Mouse (Mus musculus): ENCODE measurements around the gene Itgb5. TPM values are rescaled to one million over a fixed set of nuclear protein-coding genes. Genes with fewer than 3 reads are reported as not detected.

Itgb5 gene
- total and polyA plus RNA-seq, 3 experiments, result 0.27 to 0.58 TPM; not detected in 1

DNA sequence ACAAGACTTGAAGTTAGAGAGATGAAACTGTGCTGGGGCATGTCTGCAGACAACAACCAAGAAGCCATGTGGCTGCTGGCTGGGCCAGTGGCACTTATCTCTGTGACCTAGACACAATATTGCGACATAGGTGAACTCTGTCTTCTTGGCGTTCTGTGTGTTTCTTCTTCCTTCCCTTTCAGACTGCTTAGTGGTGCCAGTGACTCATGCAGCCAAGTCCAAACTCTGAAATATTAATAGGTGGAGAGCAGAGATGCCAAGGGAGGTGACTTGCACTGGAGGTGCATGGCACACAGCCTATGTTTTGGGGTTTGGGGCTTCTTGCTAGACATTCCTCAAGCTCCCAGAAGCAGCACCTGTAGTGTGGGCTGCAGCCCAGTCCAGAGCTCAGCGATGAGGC lies 7.2 kb downstream of the Itgb5 start:
- TF ChIP-seq CHD2 (IDR thresholded peaks at IDR 0.05; ENCODE audit: low read length), result no peak
- no peak for TF ChIP-seq POLR2AphosphoS2 (IDR thresholded peaks at IDR 0.05; ENCODE audit: low read length)
- no peak for TF ChIP-seq UBTF (IDR thresholded peaks at IDR 0.05; ENCODE audit: borderline replicate concordance, insufficient read depth, low read depth, low read length)
- TF ChIP-seq USF1 (IDR thresholded peaks at IDR 0.05; ENCODE audit: low read depth, low read length), result no peak
- TF ChIP-seq MAX (IDR thresholded peaks at IDR 0.05; ENCODE audit: low read length), result no peak
- TF ChIP-seq JUND (IDR thresholded peaks at IDR 0.05; ENCODE audit: low read depth, low read length), result no peak
- TF ChIP-seq EP300 (IDR thresholded peaks at IDR 0.05; ENCODE audit: low read depth in 1 of 2, low read length in 2 of 2), result no peak
- TF ChIP-seq USF2 (IDR thresholded peaks at IDR 0.05; ENCODE audit: borderline replicate concordance in 1 of 2, insufficient read depth in 1 of 2, low read depth in 1 of 2, low read length in 2 of 2), result no peak

DNA sequence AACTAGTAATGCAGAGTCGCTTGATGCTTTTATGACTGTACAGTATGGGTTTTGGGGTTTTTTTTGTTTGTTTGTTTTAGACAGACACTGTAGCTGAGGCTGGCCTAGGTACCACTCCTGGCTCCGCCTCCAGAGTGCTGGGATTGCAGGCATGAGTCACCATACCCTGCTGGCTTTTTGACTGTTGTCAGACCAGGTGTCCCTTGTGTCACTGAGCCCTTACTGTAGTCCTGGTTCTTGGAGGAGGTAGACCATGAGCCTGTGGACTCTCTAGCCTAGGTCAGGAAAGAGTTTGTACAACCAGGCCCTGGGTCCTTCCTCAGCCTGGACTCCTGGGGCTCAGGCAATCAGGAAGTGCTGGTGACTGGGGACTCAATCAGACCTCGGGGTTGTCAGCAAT lies 7.7 kb downstream of the Itgb5 start:
- Histone ChIP-seq H3K9me3 (replicated peaks; ENCODE audit: insufficient read depth, low read length) (no peaks in the 10 kb centered on the region), H3K4me1 (ENCODE audit: control insufficient read depth in 1 of 2, insufficient read depth in 2 of 2, low read length in 2 of 2) (peaks cover 0 to 3% of the 10 kb centered on the region in 2 experiments; a peak in 1 of 4 replicates), H3K27ac (ENCODE audit: control insufficient read depth, low read depth, low read length) (no peak overlapping the region), H3K27me3 (ENCODE audit: control insufficient read depth in 1 of 2, insufficient read depth in 2 of 2, low read length in 2 of 2) (peaks cover 2 to 6% of the 10 kb centered on the region in 2 experiments; a peak in 3 of 4 replicates), H3K79me2 (ENCODE audit: control insufficient read depth, insufficient read depth, low read length, poor library complexity) (no peaks in the 10 kb centered on the region), H3K4me3 (ENCODE audit: control insufficient read depth in 1 of 2, insufficient read depth in 1 of 2, low read depth in 2 of 2, low read length in 2 of 2) (no peak overlapping the region), H3K9ac (ENCODE audit: control insufficient read depth, low read depth, low read length, poor library complexity, severe bottlenecking) (no peak overlapping the region), H3K36me3 (ENCODE audit: control insufficient read depth in 1 of 2, insufficient read depth in 2 of 2, low read length in 2 of 2) (0 out of 4 replicates have a peak, but pooled peaks cover 0 to 5% of the 10 kb centered on the region in 2 experiments)
- TF ChIP-seq SIN3A (IDR thresholded peaks at IDR 0.05; ENCODE audit: low read length) (no peak), MEF2A (IDR thresholded peaks at IDR 0.05; ENCODE audit: extremely low read depth, insufficient replicate concordance, low read depth, low read length, poor library complexity, severe bottlenecking) (no peak), TBP (IDR thresholded peaks at IDR 0.05; ENCODE audit: low read depth, low read length) (no peak), KAT2A (conservative IDR thresholded peaks at IDR 0.05; ENCODE audit: low read depth, low read length) (no peak), GATA1 (IDR thresholded peaks at IDR 0.05; ENCODE audit: low read depth, low read length) (no peak), RAD21 (IDR thresholded peaks at IDR 0.05; ENCODE audit: low read depth, low read length) (no peak), BHLHE40 (IDR thresholded peaks at IDR 0.05; ENCODE audit: borderline replicate concordance, low read depth, low read length) (no peak), MYB (IDR thresholded peaks at IDR 0.05; ENCODE audit: low read depth, low read length) (no peak), HCFC1 (IDR thresholded peaks at IDR 0.05; ENCODE audit: low read depth, low read length) (no peak), JUND (IDR thresholded peaks at IDR 0.05; ENCODE audit: low read depth, low read length) (no peak), NRF1 (IDR thresholded peaks at IDR 0.05; ENCODE audit: insufficient read depth, low read depth, low read length, poor library complexity, severe bottlenecking) (no peak), NELFE (IDR thresholded peaks at IDR 0.05; ENCODE audit: low read depth, low read length) (no peak), ZMIZ1 (IDR thresholded peaks at IDR 0.05; ENCODE audit: low read depth, low read length) (no peak), ZC3H11A (IDR thresholded peaks at IDR 0.05; ENCODE audit: low read depth, low read length) (no peak), MAX (IDR thresholded peaks at IDR 0.05; ENCODE audit: low read length) (no peak), USF2 (IDR thresholded peaks at IDR 0.05; ENCODE audit: borderline replicate concordance in 1 of 2, insufficient read depth in 1 of 2, low read depth in 1 of 2, low read length in 2 of 2) (no peak), TCF12 (IDR thresholded peaks at IDR 0.05; ENCODE audit: low read depth, low read length) (no peak), ZNF384 (IDR thresholded peaks at IDR 0.05; ENCODE audit: low read depth, low read length) (no peak)
- DNase-seq (ENCODE audit: low read depth, low spot score), result no peak

More for the DNA sequence above, 7.2 kb downstream of the Itgb5 start:
- peaks cover 0 to 6% of the 10 kb centered on the region in 2 experiments; a peak in 3 of 4 replicates for H3K27me3 ChIP-seq (ENCODE audit: control insufficient read depth in 1 of 2, insufficient read depth in 2 of 2, low read length in 2 of 2)
- peaks cover 0 to 3% of the 10 kb centered on the region in 2 experiments; a peak in 1 of 4 replicates for H3K4me1 ChIP-seq (ENCODE audit: control insufficient read depth in 1 of 2, insufficient read depth in 2 of 2, low read length in 2 of 2)
- H3K79me2 ChIP-seq (ENCODE audit: control insufficient read depth, insufficient read depth, low read length, poor library complexity), result no peaks in the 10 kb centered on the region
- H3K4me3 ChIP-seq (ENCODE audit: control insufficient read depth in 1 of 2, insufficient read depth in 1 of 2, low read depth in 2 of 2, low read length in 2 of 2), result no peak overlapping the region
- H3K9ac ChIP-seq (ENCODE audit: control insufficient read depth, low read depth, low read length, poor library complexity, severe bottlenecking), result no peak overlapping the region
- no peak for DNase-seq (ENCODE audit: low read depth, low spot score)
- H3K27ac ChIP-seq (ENCODE audit: control insufficient read depth, low read depth, low read length), result no peak overlapping the region
- no peaks in the 10 kb centered on the region for H3K9me3 ChIP-seq (replicated peaks; ENCODE audit: insufficient read depth, low read length)
- H3K36me3 ChIP-seq (ENCODE audit: control insufficient read depth in 1 of 2, insufficient read depth in 2 of 2, low read length in 2 of 2), result 0 out of 4 replicates have a peak, but pooled peaks cover 0 to 5% of the 10 kb centered on the region in 2 experiments
